Mouse (Mus musculus) forebrain, embryonic 10.5 days (tissue): Measurements from ENCODE around the gene Gemin7. TPM values are rescaled to one million over a fixed set of nuclear protein-coding genes. Genes with fewer than 3 reads are reported as not detected.

Experiments used
- DNase-seq: peaks from one replicate; pipeline ENCODE4 v3.0.0-alpha.2; 2017; ENCODE audit warnings: low spot score; ENCODE audit errors: extremely low spot score
- H3K27ac ChIP-seq: fragments of 300-500 bp; sonication (generic); 2 replicates; pipeline ENCODE4 v1.5.1; 2016; ENCODE audit warnings: mild to moderate bottlenecking
- H3K27me3 ChIP-seq: fragments of 300-500 bp; sonication (generic); 2 replicates; pipeline ENCODE4 v1.6.1; 2016; ENCODE audit warnings: mild to moderate bottlenecking; ENCODE audit not compliant: poor library complexity, severe bottlenecking
- H3K36me3 ChIP-seq: fragments of 300-500 bp; sonication (generic); replicated peaks from 2 replicates; pipeline ENCODE4 v1.6.1; 2016; ENCODE audit warnings: mild to moderate bottlenecking, moderate library complexity
- H3K4me1 ChIP-seq: fragments of 300-500 bp; sonication (generic); 2 replicates; pipeline ENCODE4 v1.6.1; 2016
- H3K4me3 ChIP-seq: fragments of 300-500 bp; sonication (generic); 2 replicates; pipeline ENCODE4 v1.5.1; 2016; ENCODE audit warnings: mild to moderate bottlenecking, moderate library complexity
- H3K9me3 ChIP-seq: fragments of 300-500 bp; sonication (generic); 2 replicates; pipeline ENCODE4 v1.6.1; 2016; ENCODE audit warnings: mild to moderate bottlenecking, moderate library complexity
- WGBS: fragments of 180-500 bp; shearing (Covaris S2); methylation state at CpG from one replicate; pipeline ENCODE4 v1.1.7; 2016; 5-methylcytosine and 5-hydroxymethylcytosine counted together
- polyA plus RNA-seq: library from polyadenylated mRNA; unstranded; fragments of >200 nt; fragmentation: Nextera tagmentation; extraction: Ambion mirVana; gene quantifications from 2 replicates; pipeline ENCODE4 v1.2.1, GENCODE M21; 2016

Gemin7 gene
- polyA plus RNA-seq, 1 experiment from 2014 or later = 180 TPM

GRCm38 (mm10) chr7:19557086-19557485 is 20.3 kb downstream of the Gemin7 start:
- WGBS = 96% methylated on average over 2 of the region's 2 CpGs
- DNase-seq = no peak
- Histone ChIP-seq H3K27ac (no peak overlapping the region), H3K36me3 (peaks cover 71% of the 10 kb centered on the region), H3K4me1 (peaks cover 37% of the 10 kb centered on the region), H3K9me3 (no peaks in the 10 kb centered on the region), H3K27me3 (no peaks in the 10 kb centered on the region), H3K4me3 (peak overlapping the region; percentile 6)

GRCm38 (mm10) chr7:19554168-19554567 is 23.2 kb downstream of the Gemin7 start:
- H3K9me3 ChIP-seq = no peaks in the 10 kb centered on the region
- DNase-seq = no peak
- peaks cover 15% of the 10 kb centered on the region for H3K4me1 ChIP-seq
- no peak overlapping the region for H3K4me3 ChIP-seq
- peaks cover 77% of the 10 kb centered on the region for H3K36me3 ChIP-seq
- WGBS = 81% methylated on average over 1 of the region's 1 CpGs
- H3K27me3 ChIP-seq = no peaks in the 10 kb centered on the region
- H3K27ac ChIP-seq = no peak overlapping the region

- H3K27me3 ChIP-seq = no peaks in the 10 kb centered on the region
- no peaks in the 10 kb centered on the region for H3K4me1 ChIP-seq
- 85% methylated on average over 2 of the region's 2 CpGs for WGBS
- no peak overlapping the region for H3K27ac ChIP-seq
- H3K4me3 ChIP-seq = no peak overlapping the region
- no peak for DNase-seq
- H3K9me3 ChIP-seq = no peaks in the 10 kb centered on the region
- H3K36me3 ChIP-seq = peaks cover 69% of the 10 kb centered on the region
These were observed 25.0 kb downstream of the Gemin7 start for GRCm38 (mm10) chr7:19552443-19552842.

- Histone ChIP-seq H3K36me3 (peaks cover 61% of the 10 kb centered on the region), H3K27ac (no peak overlapping the region), H3K4me3 (no peak overlapping the region), H3K4me1 (no peaks in the 10 kb centered on the region), H3K27me3 (no peaks in the 10 kb centered on the region), H3K9me3 (no peaks in the 10 kb centered on the region)
- DNase-seq = no peak
- WGBS = 87% methylated on average over 5 of the region's 5 CpGs
These were observed 25.8 kb downstream of the Gemin7 start for GRCm38 (mm10) chr7:19551634-19552033.

GRCm38 (mm10) chr7:19549394-19549793 is 28.0 kb downstream of the Gemin7 start:
- no peak for DNase-seq
- no peaks in the 10 kb centered on the region for H3K9me3 ChIP-seq
- peaks cover 39% of the 10 kb centered on the region for H3K36me3 ChIP-seq
- H3K4me1 ChIP-seq = no peaks in the 10 kb centered on the region
- no peak overlapping the region for H3K27ac ChIP-seq
- 93% methylated on average over 10 of the region's 10 CpGs for WGBS
- no peak overlapping the region for H3K4me3 ChIP-seq
- H3K27me3 ChIP-seq = no peaks in the 10 kb centered on the region

GRCm38 (mm10) chr7:19547344-19547969 is 29.9 kb downstream of the Gemin7 start:
- H3K36me3 ChIP-seq = peaks cover 20% of the 10 kb centered on the region
- no peaks in the 10 kb centered on the region for H3K9me3 ChIP-seq
- no peaks in the 10 kb centered on the region for H3K27me3 ChIP-seq
- H3K4me3 ChIP-seq = no peak overlapping the region
- no peak overlapping the region for H3K27ac ChIP-seq
- H3K4me1 ChIP-seq = peaks cover 2% of the 10 kb centered on the region; the same call in 1 of the 2 replicates
- no peak for DNase-seq
- WGBS = 71% methylated on average over 2 of the region's 2 CpGs

- no peaks in the 10 kb centered on the region for H3K9me3 ChIP-seq
- H3K27ac ChIP-seq = no peak overlapping the region
- H3K36me3 ChIP-seq = peaks cover 10% of the 10 kb centered on the region
- peaks cover 16% of the 10 kb centered on the region for H3K4me1 ChIP-seq
- H3K4me3 ChIP-seq = no peak overlapping the region
- no peaks in the 10 kb centered on the region for H3K27me3 ChIP-seq
- no peak for DNase-seq
- 85% methylated on average over 3 of the region's 3 CpGs for WGBS
These were observed 31.4 kb downstream of the Gemin7 start for GRCm38 (mm10) chr7:19546007-19546406.

GRCm38 (mm10) chr7:19543584-19543983 is 33.8 kb downstream of the Gemin7 start:
- Histone ChIP-seq H3K9me3 (no peaks in the 10 kb centered on the region), H3K27ac (no peak overlapping the region), H3K36me3 (peaks cover 9% of the 10 kb centered on the region; the same call in 1 of the 2 replicates), H3K4me3 (no peak overlapping the region), H3K4me1 (peaks cover 16% of the 10 kb centered on the region), H3K27me3 (no peaks in the 10 kb centered on the region)
- 63% methylated on average over 6 of the region's 6 CpGs for WGBS
- DNase-seq = no peak

- 78% methylated on average over 8 of the region's 8 CpGs for WGBS
- Histone ChIP-seq H3K27ac (no peak overlapping the region), H3K27me3 (no peaks in the 10 kb centered on the region), H3K9me3 (no peaks in the 10 kb centered on the region), H3K4me3 (no peak overlapping the region), H3K36me3 (peaks cover 16% of the 10 kb centered on the region), H3K4me1 (peaks cover 16% of the 10 kb centered on the region)
- no peak for DNase-seq
These were observed 35.2 kb downstream of the Gemin7 start for GRCm38 (mm10) chr7:19542155-19542691.

- H3K9me3 ChIP-seq = no peaks in the 10 kb centered on the region
- H3K4me3 ChIP-seq = no peak overlapping the region
- H3K4me1 ChIP-seq = peaks cover 16% of the 10 kb centered on the region
- peaks cover 18% of the 10 kb centered on the region for H3K36me3 ChIP-seq
- H3K27me3 ChIP-seq = no peaks in the 10 kb centered on the region
- no peak for DNase-seq
- no peak overlapping the region for H3K27ac ChIP-seq
- WGBS = 87% methylated on average over 7 of the region's 7 CpGs
These were observed 35.7 kb downstream of the Gemin7 start for GRCm38 (mm10) chr7:19541681-19542154.

- no peak for DNase-seq
- peaks cover 21% of the 10 kb centered on the region for H3K36me3 ChIP-seq
- H3K27me3 ChIP-seq = no peaks in the 10 kb centered on the region
- no peak overlapping the region for H3K4me3 ChIP-seq
- H3K27ac ChIP-seq = no peak overlapping the region
- no peaks in the 10 kb centered on the region for H3K9me3 ChIP-seq
- peaks cover 16% of the 10 kb centered on the region for H3K4me1 ChIP-seq
- 94% methylated on average over 2 of the region's 2 CpGs for WGBS
These were observed 36.4 kb downstream of the Gemin7 start for GRCm38 (mm10) chr7:19540771-19541566.

- H3K27ac ChIP-seq = no peak overlapping the region
These were observed 42.7 kb downstream of the Gemin7 start for GRCm38 (mm10) chr7:19534676-19535075.

GRCm38 (mm10) chr7:19532240-19532639 is 45.2 kb downstream of the Gemin7 start:
- peaks cover 83% of the 10 kb centered on the region for H3K36me3 ChIP-seq
- no peak overlapping the region for H3K27ac ChIP-seq
- no peaks in the 10 kb centered on the region for H3K27me3 ChIP-seq
- no peak overlapping the region for H3K4me3 ChIP-seq
- WGBS = 93% methylated on average over 14 of the region's 14 CpGs
- DNase-seq = no peak
- no peaks in the 10 kb centered on the region for H3K4me1 ChIP-seq
- no peaks in the 10 kb centered on the region for H3K9me3 ChIP-seq

More at GRCm38 (mm10) chr7:19534676-19535075, 42.7 kb downstream of the Gemin7 start:
- no peaks in the 10 kb centered on the region for H3K27me3 ChIP-seq
- H3K4me1 ChIP-seq = no peaks in the 10 kb centered on the region
- DNase-seq = no peak
- H3K36me3 ChIP-seq = peaks cover 80% of the 10 kb centered on the region
- WGBS = 94% methylated on average over 10 of the region's 10 CpGs
- H3K9me3 ChIP-seq = no peaks in the 10 kb centered on the region
- no peak overlapping the region for H3K4me3 ChIP-seq
